Mouse (Mus musculus): ENCODE measurements around the gene Elovl6. TPM values are rescaled to one million over a fixed set of nuclear protein-coding genes. Genes with fewer than 3 reads are reported as not detected.
A peak's percentile ranks its signal among the peaks of the same experiment; 100 is the strongest.

Gene Elovl6
- polyA plus RNA-seq, 1 experiment from 2014 or later, result 40.5 TPM

- Histone ChIP-seq H3K36me3 (ENCODE audit: insufficient read depth, low read length) (no peaks in the 10 kb centered on the region), H3K9me3 (ENCODE audit: low read length) (0 out of 2 replicates have a peak, but pooled peaks cover 3% of the 10 kb centered on the region), H3K4me2 (replicated peaks; ENCODE audit: low read depth, low read length) (no peak overlapping the region), H3K9ac (replicated peaks; ENCODE audit: low read length) (no peak overlapping the region), H3K27ac (ENCODE audit: low read length) (no peak overlapping the region), H3K27me3 (ENCODE audit: insufficient read depth, low read length) (no peaks in the 10 kb centered on the region), H3K4me1 (ENCODE audit: insufficient read depth, low read length) (peaks cover 2% of the 10 kb centered on the region; the same call in 1 of the 2 replicates), H3K4me3 (ENCODE audit: low read length) (no peak overlapping the region)
- ATAC-seq (ENCODE audit: low FRiP score, low TSS enrichment), result no peak
- 90% methylated on average over 4 of the region's 4 CpGs for WGBS
These were observed 120.3 kb downstream of the Elovl6 start for GRCm38 (mm10) chr3:129652476-129652875.

DNA sequence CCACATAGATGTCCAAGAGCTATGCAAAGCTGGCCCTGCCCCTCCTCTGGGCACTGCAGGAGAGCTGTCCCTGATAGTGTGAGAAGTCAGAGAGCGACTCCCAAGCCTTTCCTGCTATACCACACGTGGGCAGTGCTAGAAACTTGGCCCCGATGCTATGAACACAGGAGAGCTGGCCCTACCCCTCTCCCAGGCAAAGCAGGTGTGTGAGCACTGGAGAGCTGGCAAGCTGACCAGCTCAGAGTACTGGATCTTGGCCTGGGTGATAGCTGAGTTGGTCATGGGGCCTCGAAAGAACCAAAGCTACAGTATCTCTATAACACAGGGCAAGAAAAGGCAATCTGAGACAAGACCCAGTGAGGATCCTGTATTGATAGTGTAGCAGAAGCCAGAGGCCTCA, 124.4 kb downstream of the Elovl6 start:
- 79% methylated on average over 4 of the region's 4 CpGs for WGBS

DNA sequence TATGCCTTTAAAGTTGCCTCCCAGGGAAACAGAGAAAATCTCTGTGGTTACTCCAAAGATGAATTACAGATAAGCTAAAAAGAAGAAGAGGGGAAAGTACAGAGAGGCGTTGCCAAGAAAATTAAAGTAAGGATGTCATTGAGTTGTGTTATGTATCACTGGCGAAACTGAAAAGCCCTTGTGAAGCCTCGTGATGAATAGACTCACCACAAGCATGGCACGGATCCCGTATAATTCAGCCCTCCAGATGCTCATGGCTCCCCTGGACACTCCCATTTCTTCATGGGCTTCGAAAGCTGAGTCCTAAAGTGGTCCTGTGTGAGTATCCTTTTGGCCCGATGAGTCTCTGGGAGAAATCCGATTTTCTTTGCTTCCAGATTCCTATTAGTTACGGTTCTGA, 125.1 kb downstream of the Elovl6 start:
- no peak overlapping the region for H3K4me3 ChIP-seq (ENCODE audit: low read length)
- 0 out of 2 replicates have a peak, but pooled peaks cover 3% of the 10 kb centered on the region for H3K9me3 ChIP-seq (ENCODE audit: low read length)
- no peak for ATAC-seq (ENCODE audit: low FRiP score, low TSS enrichment)
- no peaks in the 10 kb centered on the region for H3K36me3 ChIP-seq (ENCODE audit: insufficient read depth, low read length)
- no peak overlapping the region for H3K9ac ChIP-seq (replicated peaks; ENCODE audit: low read length)
- H3K4me2 ChIP-seq (replicated peaks; ENCODE audit: low read depth, low read length), result no peak overlapping the region
- no peaks in the 10 kb centered on the region for H3K4me1 ChIP-seq (ENCODE audit: insufficient read depth, low read length)
- no peaks in the 10 kb centered on the region for H3K27me3 ChIP-seq (ENCODE audit: insufficient read depth, low read length)
- 90% methylated on average over 9 of the region's 9 CpGs for WGBS
- no peak overlapping the region for H3K27ac ChIP-seq (ENCODE audit: low read length)

More for the DNA sequence above, 124.4 kb downstream of the Elovl6 start:
- Histone ChIP-seq H3K27me3 (ENCODE audit: insufficient read depth, low read length) (no peaks in the 10 kb centered on the region), H3K4me3 (ENCODE audit: low read length) (no peak overlapping the region), H3K36me3 (ENCODE audit: insufficient read depth, low read length) (no peaks in the 10 kb centered on the region), H3K4me1 (ENCODE audit: insufficient read depth, low read length) (no peaks in the 10 kb centered on the region), H3K4me2 (replicated peaks; ENCODE audit: low read depth, low read length) (no peak overlapping the region), H3K27ac (ENCODE audit: low read length) (no peak overlapping the region), H3K9me3 (ENCODE audit: low read length) (0 out of 2 replicates have a peak, but pooled peaks cover 3% of the 10 kb centered on the region), H3K9ac (replicated peaks; ENCODE audit: low read length) (no peak overlapping the region)
- ATAC-seq (ENCODE audit: low FRiP score, low TSS enrichment), result no peak

- 84% methylated on average over 11 of the region's 11 CpGs for WGBS
- Histone ChIP-seq H3K27ac (ENCODE audit: low read length) (no peak overlapping the region), H3K9ac (replicated peaks; ENCODE audit: low read length) (no peak overlapping the region), H3K4me1 (ENCODE audit: insufficient read depth, low read length) (no peaks in the 10 kb centered on the region), H3K36me3 (ENCODE audit: insufficient read depth, low read length) (no peaks in the 10 kb centered on the region), H3K4me3 (ENCODE audit: low read length) (no peak overlapping the region), H3K4me2 (replicated peaks; ENCODE audit: low read depth, low read length) (no peak overlapping the region), H3K27me3 (ENCODE audit: insufficient read depth, low read length) (no peaks in the 10 kb centered on the region), H3K9me3 (ENCODE audit: low read length) (0 out of 2 replicates have a peak, but pooled peaks cover 3% of the 10 kb centered on the region)
- ATAC-seq (ENCODE audit: low FRiP score, low TSS enrichment), result no peak
These were observed 125.6 kb downstream of the Elovl6 start for GRCm38 (mm10) chr3:129657775-129658174.

GRCm38 (mm10) chr3:129658776-129659175, 126.6 kb downstream of the Elovl6 start:
- Histone ChIP-seq H3K9me3 (ENCODE audit: low read length) (0 out of 2 replicates have a peak, but pooled peaks cover 3% of the 10 kb centered on the region), H3K4me3 (ENCODE audit: low read length) (no peak overlapping the region), H3K27ac (ENCODE audit: low read length) (no peak overlapping the region), H3K9ac (replicated peaks; ENCODE audit: low read length) (no peak overlapping the region), H3K4me2 (replicated peaks; ENCODE audit: low read depth, low read length) (no peak overlapping the region), H3K4me1 (ENCODE audit: insufficient read depth, low read length) (no peaks in the 10 kb centered on the region), H3K27me3 (ENCODE audit: insufficient read depth, low read length) (no peaks in the 10 kb centered on the region), H3K36me3 (ENCODE audit: insufficient read depth, low read length) (no peaks in the 10 kb centered on the region)
- no peak for ATAC-seq (ENCODE audit: low FRiP score, low TSS enrichment)
- 81% methylated on average over 7 of the region's 7 CpGs for WGBS

GRCm38 (mm10) chr3:129663906-129664305, 131.8 kb downstream of the Elovl6 start:
- 83% methylated on average over 1 of the region's 2 CpGs for WGBS
- Histone ChIP-seq H3K4me1 (ENCODE audit: insufficient read depth, low read length) (no peaks in the 10 kb centered on the region), H3K27ac (ENCODE audit: low read length) (no peak overlapping the region), H3K9ac (replicated peaks; ENCODE audit: low read length) (no peak overlapping the region), H3K36me3 (ENCODE audit: insufficient read depth, low read length) (no peaks in the 10 kb centered on the region), H3K4me2 (replicated peaks; ENCODE audit: low read depth, low read length) (no peak overlapping the region), H3K27me3 (ENCODE audit: insufficient read depth, low read length) (no peaks in the 10 kb centered on the region), H3K9me3 (ENCODE audit: low read length) (no peaks in the 10 kb centered on the region), H3K4me3 (ENCODE audit: low read length) (no peak overlapping the region)
- no peak for ATAC-seq (ENCODE audit: low FRiP score, low TSS enrichment)

DNA sequence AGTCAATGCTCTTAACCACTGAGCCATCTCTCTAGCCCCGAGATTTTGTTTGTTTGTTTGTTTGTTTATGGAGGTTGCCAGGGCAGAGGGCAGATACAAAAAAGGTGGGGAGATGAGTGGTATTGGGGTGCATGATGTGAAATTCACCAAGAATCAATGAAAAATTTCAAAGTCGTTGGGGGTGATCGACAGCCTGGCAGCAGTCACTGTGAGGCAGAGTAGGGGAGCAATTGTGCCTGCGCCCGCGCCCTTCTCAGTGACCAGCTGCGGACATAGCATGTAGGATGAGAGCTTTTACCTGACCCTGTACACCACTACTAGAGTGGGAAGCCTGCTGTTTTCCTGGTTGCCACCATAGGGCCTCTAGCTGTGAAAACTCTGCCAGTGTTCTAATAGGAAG, 143.8 kb downstream of the Elovl6 start:
- H3K36me3 ChIP-seq (ENCODE audit: insufficient read depth, low read length), result no peaks in the 10 kb centered on the region
- H3K4me1 ChIP-seq (ENCODE audit: insufficient read depth, low read length), result no peaks in the 10 kb centered on the region
- H3K4me2 ChIP-seq (replicated peaks; ENCODE audit: low read depth, low read length), result no peak overlapping the region
- H3K27me3 ChIP-seq (ENCODE audit: insufficient read depth, low read length), result no peaks in the 10 kb centered on the region
- WGBS, result 89% methylated on average over 7 of the region's 7 CpGs
- no peak for ATAC-seq (ENCODE audit: low FRiP score, low TSS enrichment)
- H3K4me3 ChIP-seq (ENCODE audit: low read length), result no peak overlapping the region
- no peak overlapping the region for H3K9ac ChIP-seq (replicated peaks; ENCODE audit: low read length)
- H3K27ac ChIP-seq (ENCODE audit: low read length), result no peak overlapping the region
- H3K9me3 ChIP-seq (ENCODE audit: low read length), result no peaks in the 10 kb centered on the region

DNA sequence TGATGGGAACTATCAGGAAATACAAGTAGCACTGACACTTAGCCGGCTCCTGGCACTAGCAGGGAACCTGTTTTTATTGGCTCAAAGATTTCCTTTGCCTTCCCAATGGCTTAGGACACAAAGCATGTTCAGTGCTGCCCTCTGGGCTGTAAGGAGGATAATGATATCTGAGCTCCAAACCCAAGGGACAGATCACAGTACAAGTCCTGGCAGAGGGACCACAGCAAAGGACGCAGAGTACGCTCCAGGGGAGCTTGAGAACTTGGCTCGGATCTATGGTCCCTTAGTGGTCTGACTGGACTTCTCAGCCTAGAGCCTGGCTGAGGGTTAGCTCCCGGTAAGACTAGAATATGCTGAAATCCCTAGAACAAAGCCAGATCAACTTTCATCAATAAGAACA, 148.1 kb downstream of the Elovl6 start:
- H3K27me3 ChIP-seq (ENCODE audit: insufficient read depth, low read length), result no peaks in the 10 kb centered on the region
- WGBS, result 56% methylated on average over 5 of the region's 5 CpGs
- no peak overlapping the region for H3K27ac ChIP-seq (ENCODE audit: low read length)
- ATAC-seq (ENCODE audit: low FRiP score, low TSS enrichment), result no peak
- H3K4me2 ChIP-seq (replicated peaks; ENCODE audit: low read depth, low read length), result no peak overlapping the region
- no peak overlapping the region for H3K4me3 ChIP-seq (ENCODE audit: low read length)
- H3K36me3 ChIP-seq (ENCODE audit: insufficient read depth, low read length), result no peaks in the 10 kb centered on the region
- no peak overlapping the region for H3K9ac ChIP-seq (replicated peaks; ENCODE audit: low read length)
- H3K4me1 ChIP-seq (ENCODE audit: insufficient read depth, low read length), result no peaks in the 10 kb centered on the region
- H3K9me3 ChIP-seq (ENCODE audit: low read length), result no peaks in the 10 kb centered on the region

DNA sequence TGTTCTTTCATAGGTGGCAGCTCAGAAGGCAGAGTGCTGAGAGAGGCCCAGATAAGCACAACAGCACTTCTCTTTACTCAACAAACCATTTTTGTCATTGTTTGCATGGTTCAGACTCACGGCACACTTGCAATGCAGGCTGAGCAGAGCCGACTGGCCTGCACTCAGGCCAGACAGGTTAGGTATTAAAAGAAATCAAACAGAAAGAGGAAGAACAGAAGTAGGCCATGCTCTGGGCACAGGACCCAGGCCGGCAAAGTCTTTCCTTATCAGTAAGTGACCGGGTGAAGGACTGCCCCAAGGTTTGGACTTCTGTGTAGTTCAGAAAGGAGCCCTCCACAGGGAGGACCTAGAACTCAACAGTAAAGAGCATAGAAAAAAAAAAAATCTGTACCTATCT, 149.7 kb downstream of the Elovl6 start:
- Histone ChIP-seq H3K4me2 (replicated peaks; ENCODE audit: low read depth, low read length) (no peak overlapping the region), H3K4me1 (ENCODE audit: insufficient read depth, low read length) (no peaks in the 10 kb centered on the region), H3K4me3 (ENCODE audit: low read length) (no peak overlapping the region), H3K36me3 (ENCODE audit: insufficient read depth, low read length) (no peaks in the 10 kb centered on the region), H3K27me3 (ENCODE audit: insufficient read depth, low read length) (no peaks in the 10 kb centered on the region), H3K9ac (replicated peaks; ENCODE audit: low read length) (no peak overlapping the region), H3K27ac (ENCODE audit: low read length) (no peak overlapping the region), H3K9me3 (ENCODE audit: low read length) (no peaks in the 10 kb centered on the region)
- ATAC-seq (ENCODE audit: low FRiP score, low TSS enrichment), result peak; percentile 49; the same call in 1 of the 2 replicates
- 63% methylated on average over 4 of the region's 4 CpGs for WGBS

- WGBS, result 71% methylated on average over 10 of the region's 10 CpGs
- no peak overlapping the region for H3K4me3 ChIP-seq (ENCODE audit: low read length)
- no peak overlapping the region for H3K4me2 ChIP-seq (replicated peaks; ENCODE audit: low read depth, low read length)
- H3K4me1 ChIP-seq (ENCODE audit: insufficient read depth, low read length), result no peaks in the 10 kb centered on the region
- no peak for ATAC-seq (ENCODE audit: low FRiP score, low TSS enrichment)
- no peak overlapping the region for H3K27ac ChIP-seq (ENCODE audit: low read length)
- no peak overlapping the region for H3K9ac ChIP-seq (replicated peaks; ENCODE audit: low read length)
- no peaks in the 10 kb centered on the region for H3K36me3 ChIP-seq (ENCODE audit: insufficient read depth, low read length)
- no peaks in the 10 kb centered on the region for H3K9me3 ChIP-seq (ENCODE audit: low read length)
- no peaks in the 10 kb centered on the region for H3K27me3 ChIP-seq (ENCODE audit: insufficient read depth, low read length)
These were observed 150.2 kb downstream of the Elovl6 start for GRCm38 (mm10) chr3:129682389-129682788.
